Mouse (Mus musculus) G1E (cell line): ENCODE measurements around the gene Neb.

Source experiments
- CTCF ChIP-seq: IDR thresholded peaks from 2 replicates; pipeline ENCODE4 v1.5.1; 2012; ENCODE audit warnings: low read depth, low read length, inconsistent platforms, mixed read lengths
- GATA2 ChIP-seq: IDR thresholded peaks from 2 replicates; pipeline ENCODE4 v1.6.1; 2012; ENCODE audit warnings: low read depth, low read length, inconsistent platforms, borderline replicate concordance
- POLR2AphosphoS5 ChIP-seq: IDR thresholded peaks from 2 replicates; pipeline ENCODE4 v1.6.1; 2012; ENCODE audit warnings: low read depth, low read length, inconsistent platforms; ENCODE audit not compliant: insufficient replicate concordance
- TAL1 ChIP-seq: conservative IDR thresholded peaks from 2 replicates; pipeline ENCODE4 v1.6.1; 2012; ENCODE audit warnings: low read depth, low read length, inconsistent platforms, mixed read lengths

- TF ChIP-seq CTCF = no peak
- TF ChIP-seq GATA2 = no peak
- no peak for TF ChIP-seq TAL1
- TF ChIP-seq POLR2AphosphoS5 = no peak
Measured at GRCm38 (mm10) chr2:52386037-52386436, 7.8 kb upstream of the Neb start.
